Mouse (Mus musculus): ENCODE measurements at regions not wholly inside any gene's neighbourhood (a gene's known extent, or its start where the extent isn't known, plus 50 kb on each side); places are given as distances from the start of the nearest gene placed in this dataset.

DNA sequence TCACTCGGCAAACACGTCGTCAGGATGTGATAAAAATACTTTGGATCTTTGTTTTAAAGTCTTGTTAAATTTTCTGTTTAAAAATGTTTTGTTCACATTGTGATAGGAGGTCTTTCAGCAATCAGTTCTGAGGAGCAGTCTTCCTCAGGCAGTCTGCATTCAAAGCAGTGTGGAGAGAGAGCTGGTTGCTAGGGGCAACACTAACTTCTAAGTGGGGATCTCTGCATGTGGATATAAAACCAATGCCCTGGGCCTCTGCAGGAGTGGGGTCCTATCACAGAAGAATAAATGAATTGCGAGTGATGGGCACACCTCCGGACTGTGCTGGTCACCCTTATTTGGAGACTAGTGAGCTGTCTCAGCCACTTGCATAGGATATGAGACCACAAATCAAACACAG, 270.1 kb upstream of the Gm4791 start:
- TF ChIP-seq CTCF (IDR thresholded peaks at IDR 0.05; ENCODE audit: borderline replicate concordance, insufficient read depth, low read length) (no peak), POLR2A (IDR thresholded peaks at IDR 0.05; ENCODE audit: low read depth, low read length) (no peak)

Measured in embryonic fibroblast, embryonic 13.5 days (primary cell).